In genomic region chr8:125854379-125854778, GRCm38 (mm10) we compare ENCODE assay signal across 10 mouse cellular contexts.
"Had no signal": no experiment of that assay in that cellular context is flagged by ENCODE, and none has a peak within 500 bp of the region (broad histone marks: within the 10 kb centered on the region; RNA-seq: fewer than 3 reads in every experiment).

No protein-coding gene starts in this region.

- H3K27ac ChIP-seq: limb, embryonic 13.5 days; liver, embryonic 15.5 days; midbrain, embryonic 13.5 days; stomach, postnatal 0 days had no signal

- H3K4me2 ChIP-seq: limb, embryonic 13.5 days; liver, embryonic 15.5 days; midbrain, embryonic 13.5 days had no signal

- ATAC-seq: intestine, embryonic 16.5 days; lung, postnatal 0 days; midbrain, embryonic 13.5 days had no signal

- H3K4me1 ChIP-seq: limb, embryonic 13.5 days; liver, embryonic 15.5 days had no signal

- H3K27me3 ChIP-seq: liver, embryonic 15.5 days had no signal

- DNase-seq: lung, adult 2 months; lung, postnatal 36 days; right cerebral cortex, postnatal 14 days; thymus, postnatal 4 days had no signal

- H3K9me3 ChIP-seq: limb, embryonic 13.5 days; liver, embryonic 15.5 days; midbrain, embryonic 13.5 days had no signal

- H3K4me3 ChIP-seq: limb, embryonic 13.5 days; liver, embryonic 15.5 days; midbrain, embryonic 13.5 days had no signal

- H3K36me3 ChIP-seq: limb, embryonic 13.5 days; liver, embryonic 15.5 days had no signal

- H3K9ac ChIP-seq: limb, embryonic 13.5 days; liver, embryonic 15.5 days; midbrain, embryonic 13.5 days had no signal
